Mouse (Mus musculus) layer of hippocampus, adult 2 months (tissue): Measurements from ENCODE around the gene Kdm6b. TPM values are rescaled to one million over a fixed set of nuclear protein-coding genes. Genes with fewer than 3 reads are reported as not detected.
A peak's percentile ranks its signal among the peaks of the same experiment; 100 is the strongest.

Experiments used
- DNase-seq, 2 experiments: peaks; one replicate each; pipeline ENCODE4 v3.0.0; 2022; ENCODE audit warnings: low spot score in 2 of 2
- H3K27ac ChIP-seq: fragments of 200-600 bp; 2 replicates; pipeline ENCODE4 v1.8.1; 2022
- H3K4me3 ChIP-seq: fragments of 200-600 bp; 2 replicates; pipeline ENCODE4 v1.8.1; 2022; ENCODE audit warnings: mild to moderate bottlenecking
- CTCF ChIP-seq: fragments of 200-600 bp; conservative IDR thresholded peaks from 2 replicates; pipeline ENCODE4 v1.8.1; 2022; ENCODE audit warnings: antibody characterized with exemption, mild to moderate bottlenecking, moderate library complexity
- total RNA-seq, 2 experiments: library from RNA; stranded (reverse); gene quantifications; 2 replicates each; pipeline ENCODE4 v1.2.3; 2021

Kdm6b gene
- total RNA-seq, 2 experiments from 2014 or later, result 34.3 to 40.9 TPM

DNA sequence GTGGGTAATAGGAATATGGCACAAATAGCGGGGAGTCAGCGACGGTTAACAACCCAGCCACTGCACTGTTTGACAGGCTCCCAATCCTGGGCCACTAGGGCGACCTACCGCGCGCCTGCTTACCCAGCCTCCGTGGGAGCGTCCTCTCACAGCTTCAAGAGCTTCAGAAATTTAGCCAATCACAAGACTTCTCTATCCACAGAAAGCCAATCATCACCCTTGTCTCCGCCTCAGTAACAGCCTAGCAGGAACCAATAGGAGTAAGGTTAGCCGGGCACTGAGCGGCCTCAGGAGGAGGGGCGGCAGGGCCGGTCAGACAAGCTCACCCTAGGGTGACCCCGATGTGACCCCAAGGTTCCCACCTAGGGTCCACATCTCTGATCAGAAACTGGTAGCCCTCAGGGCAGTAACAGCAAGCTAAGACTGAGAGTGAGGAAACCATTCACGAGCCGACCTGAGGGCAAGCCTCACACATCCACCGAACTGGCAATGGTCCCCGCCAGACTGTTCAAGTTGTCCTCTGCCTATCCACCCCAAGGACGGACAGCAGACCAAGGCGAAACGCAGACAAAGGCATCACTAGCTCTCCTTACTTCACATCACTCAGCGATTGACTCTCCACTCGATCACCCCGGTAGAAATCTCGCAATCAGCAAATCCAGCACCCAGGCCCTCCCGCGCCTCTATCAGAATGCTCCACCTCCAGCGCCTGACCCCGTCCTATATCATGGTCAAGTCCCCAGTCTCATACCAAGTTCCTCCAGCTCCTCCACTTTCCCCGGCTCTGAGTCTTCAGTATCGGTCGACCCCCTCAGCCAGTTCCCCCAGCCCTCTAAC lies 4.7 kb downstream of the Kdm6b start:
- peak; percentile 74 to 91 for DNase-seq
- peak; percentile 54 for TF ChIP-seq CTCF
- peak overlapping the region; percentile 87 for H3K4me3 ChIP-seq
- peak overlapping the region; percentile 99 for H3K27ac ChIP-seq

DNA sequence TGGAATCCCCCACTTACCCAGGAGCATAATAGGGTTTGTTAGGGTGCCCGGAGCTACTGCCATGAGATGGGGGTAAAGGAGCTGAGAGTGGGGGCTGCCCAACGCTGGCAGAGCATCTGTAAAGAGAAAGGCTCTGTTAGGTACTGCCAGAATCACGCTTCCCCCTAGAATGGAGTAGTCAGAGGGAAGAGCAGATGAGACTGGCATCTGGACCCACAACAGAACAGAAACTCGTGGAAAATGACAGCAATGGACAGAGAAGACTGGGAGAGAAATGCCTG lies 5.8 kb downstream of the Kdm6b start:
- Histone ChIP-seq H3K27ac (peak overlapping the region; percentile 99), H3K4me3 (peak overlapping the region; percentile 87)
- DNase-seq, result no peak
- no peak for TF ChIP-seq CTCF

DNA sequence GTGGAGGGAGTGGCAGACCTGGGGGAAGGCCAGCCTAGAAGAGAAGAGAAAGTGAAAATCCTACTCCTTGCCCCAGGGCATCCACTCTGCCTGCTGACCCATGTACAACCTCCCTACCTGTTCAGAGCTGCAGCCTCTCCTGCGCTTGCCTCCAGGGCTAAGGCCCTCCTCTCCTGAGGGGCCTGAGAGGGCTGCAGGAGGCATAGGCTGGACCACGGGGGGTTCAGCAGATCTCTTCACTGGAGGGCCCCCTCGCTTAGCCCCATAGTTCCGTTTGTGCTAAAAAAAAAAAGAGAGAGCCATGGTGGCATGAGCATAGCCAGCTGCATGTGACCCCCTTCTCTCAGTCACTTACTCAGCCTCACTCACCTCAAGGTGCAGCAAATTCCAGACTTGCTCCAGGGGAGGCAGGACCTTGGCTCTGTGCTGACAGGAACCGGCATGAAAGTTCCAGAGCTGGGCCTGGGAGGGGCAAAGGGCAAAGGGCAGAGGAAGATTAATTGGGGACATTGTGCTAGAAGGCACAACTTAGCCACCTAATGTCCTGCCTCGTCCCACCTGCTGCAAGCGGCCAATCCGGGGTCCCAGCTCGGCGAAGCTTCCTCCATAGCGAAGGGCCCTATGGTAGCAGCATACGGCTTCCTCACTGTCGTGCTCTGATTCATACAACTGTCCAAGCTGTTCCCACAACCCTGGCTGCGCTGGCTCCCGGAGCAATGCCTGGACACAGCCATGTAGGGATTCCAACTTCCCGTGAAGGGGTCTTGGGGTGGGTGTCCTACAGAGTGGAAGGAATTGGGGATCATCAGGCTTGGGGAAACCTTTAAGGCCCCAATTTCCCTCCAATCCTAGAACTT lies 6.4 kb downstream of the Kdm6b start:
- H3K4me3 ChIP-seq, result peak overlapping the region; percentile 8; the same call in 1 of the 2 replicates
- no peak for DNase-seq

DNA sequence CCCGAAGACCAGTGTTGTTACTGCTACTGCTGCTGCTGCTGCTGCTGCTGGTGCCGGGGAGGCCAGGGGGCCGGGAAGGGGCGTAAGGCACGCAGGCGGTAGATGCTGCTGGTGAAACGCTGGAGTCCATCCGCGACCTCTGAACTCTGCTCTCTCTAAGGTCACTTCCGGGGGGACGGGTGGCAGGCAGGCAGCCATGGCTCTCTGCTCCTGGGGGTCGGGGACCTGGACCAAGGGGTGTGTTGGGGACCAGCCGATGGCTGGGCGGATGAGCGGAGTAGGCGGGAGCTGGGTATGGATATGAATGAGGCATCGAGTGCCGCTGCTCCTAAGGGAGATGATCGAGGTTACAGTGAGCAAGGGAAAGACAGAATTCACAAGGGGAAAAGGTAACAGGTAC lies 7.2 kb downstream of the Kdm6b start:
- no peak for DNase-seq
- no peak for TF ChIP-seq CTCF
- H3K27ac ChIP-seq, result no peak overlapping the region
- H3K4me3 ChIP-seq, result no peak overlapping the region

More for the DNA sequence above, 6.4 kb downstream of the Kdm6b start:
- H3K27ac ChIP-seq, result peak overlapping the region; percentile 99; the same call in 1 of the 2 replicates
- no peak for TF ChIP-seq CTCF

DNA sequence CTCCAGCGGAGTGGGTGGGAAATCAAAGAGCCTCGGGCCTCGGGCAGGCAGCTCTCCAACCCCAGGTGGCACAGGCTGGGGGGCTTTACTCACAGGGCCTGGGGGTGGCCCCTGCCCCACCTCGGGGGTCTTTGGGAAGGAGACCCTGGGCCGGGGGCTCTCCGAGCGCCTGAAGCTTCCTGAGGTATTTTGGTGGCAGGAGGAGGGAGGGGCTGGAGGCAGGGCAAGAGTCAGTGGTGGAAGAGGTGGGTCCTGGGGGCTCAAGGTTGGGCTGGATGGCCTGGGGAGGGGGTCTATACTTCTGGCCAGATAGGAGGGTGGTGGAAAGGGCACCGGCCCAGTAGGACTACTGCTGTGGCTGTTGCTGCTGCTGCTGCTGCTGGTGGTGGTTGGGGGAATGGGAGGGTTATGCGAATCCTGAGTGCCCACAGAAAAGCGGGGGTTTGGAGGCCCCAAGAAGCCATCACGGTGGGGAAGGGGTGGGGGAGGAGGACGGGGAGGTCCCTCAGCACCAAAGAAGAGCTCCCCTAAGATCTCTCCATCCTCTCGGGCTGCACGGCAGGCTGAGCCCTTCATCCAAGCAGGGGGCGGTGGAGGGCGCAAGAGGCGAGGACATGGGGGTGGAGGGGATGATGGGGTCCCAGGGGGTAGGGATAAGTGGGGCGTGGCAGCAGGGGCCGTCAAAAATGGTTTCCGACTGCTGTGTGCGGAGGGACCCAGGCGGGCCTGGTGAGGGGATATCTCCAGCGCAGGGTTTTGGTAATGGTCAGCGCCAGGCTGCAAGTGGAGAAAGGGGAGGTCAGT lies 7.9 kb downstream of the Kdm6b start:
- DNase-seq, result no peak
- Histone ChIP-seq H3K4me3 (no peak overlapping the region), H3K27ac (no peak overlapping the region)
- TF ChIP-seq CTCF, result no peak

DNA sequence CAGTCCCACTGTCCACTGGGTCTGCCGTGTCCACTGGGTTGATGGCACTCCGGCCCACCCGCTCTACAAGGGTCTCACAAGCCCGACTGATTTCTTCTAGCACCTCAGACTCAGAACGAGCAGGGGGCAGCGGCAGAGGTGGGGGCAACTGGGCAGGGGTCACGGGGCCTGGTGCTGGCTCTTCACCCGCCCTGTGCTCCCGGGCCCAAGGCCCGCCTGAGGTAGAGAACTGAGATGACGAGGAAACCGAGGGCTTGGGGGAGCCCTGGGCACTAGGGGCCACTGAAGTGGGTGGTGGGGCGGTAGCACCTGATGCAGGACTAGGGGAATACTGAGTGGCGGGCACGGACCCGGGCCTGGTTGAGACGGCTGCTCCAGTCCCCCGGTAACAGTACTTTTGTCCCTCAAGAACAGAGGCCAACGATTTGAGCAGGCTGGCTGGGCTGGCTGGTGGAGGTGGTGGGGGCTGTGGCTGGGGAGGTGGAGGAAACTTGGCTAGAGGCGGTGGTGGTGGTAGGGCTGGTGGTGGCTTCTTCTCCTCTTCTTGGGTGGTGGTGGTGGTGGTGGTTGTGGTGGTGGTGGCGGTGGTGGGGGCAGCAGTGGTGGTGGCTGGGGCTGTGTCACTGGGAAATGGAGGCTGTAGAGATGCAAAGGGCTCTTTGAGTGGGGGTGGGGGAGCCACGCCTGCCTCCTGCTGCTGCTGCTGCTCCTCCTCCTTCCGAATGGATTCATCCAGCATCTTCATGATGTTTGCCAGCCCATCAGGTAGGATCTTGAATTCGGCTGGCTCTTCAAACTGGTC lies 8.7 kb downstream of the Kdm6b start:
- H3K27ac ChIP-seq, result no peak overlapping the region
- H3K4me3 ChIP-seq, result no peak overlapping the region
- no peak for TF ChIP-seq CTCF
- DNase-seq, result no peak

DNA sequence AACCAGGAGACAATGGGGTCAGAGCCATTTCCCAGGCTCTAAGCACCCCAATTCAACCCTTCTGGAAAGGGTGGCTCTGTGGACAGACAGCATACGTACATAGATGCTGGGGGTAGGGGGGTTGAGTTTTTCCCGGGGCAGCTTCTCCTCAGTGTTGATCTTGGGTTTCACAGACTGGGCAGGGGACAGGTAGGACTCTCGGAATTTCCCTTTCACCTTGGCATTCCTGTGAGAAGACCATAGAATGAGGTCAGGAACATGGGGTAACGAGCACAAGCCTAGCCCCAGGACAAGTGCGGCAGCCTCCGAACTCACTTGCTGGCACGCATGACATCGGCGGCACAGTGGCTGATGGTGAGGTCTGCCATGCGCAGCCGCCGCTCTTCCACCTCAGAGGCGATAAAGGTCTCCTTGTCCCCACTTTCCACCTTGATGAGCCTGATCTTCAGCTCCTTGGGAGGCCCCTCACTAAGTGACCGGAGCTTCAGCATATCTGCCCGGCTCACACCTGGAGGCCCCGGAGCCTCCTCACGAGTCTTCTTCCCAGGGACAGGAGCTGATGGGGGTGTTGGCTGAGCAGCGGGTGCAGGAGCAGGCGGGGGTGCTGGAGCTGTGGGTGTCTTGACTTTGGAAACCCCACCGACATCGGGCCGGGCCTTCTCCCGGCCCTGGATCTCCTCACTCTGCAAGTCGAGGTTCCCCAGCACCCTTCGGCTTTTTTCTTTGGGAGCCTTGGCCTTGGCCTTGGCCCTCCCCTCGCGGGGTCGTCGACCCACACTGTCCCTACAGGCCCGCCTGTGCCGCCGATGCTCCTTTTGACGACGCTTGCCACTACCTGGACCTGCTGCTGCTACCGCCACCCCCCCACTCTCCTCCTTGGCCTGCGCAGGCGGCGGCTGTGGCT lies 9.5 kb downstream of the Kdm6b start:
- no peak for TF ChIP-seq CTCF
- DNase-seq, result no peak
- H3K4me3 ChIP-seq, result no peak overlapping the region
- H3K27ac ChIP-seq, result no peak overlapping the region

DNA sequence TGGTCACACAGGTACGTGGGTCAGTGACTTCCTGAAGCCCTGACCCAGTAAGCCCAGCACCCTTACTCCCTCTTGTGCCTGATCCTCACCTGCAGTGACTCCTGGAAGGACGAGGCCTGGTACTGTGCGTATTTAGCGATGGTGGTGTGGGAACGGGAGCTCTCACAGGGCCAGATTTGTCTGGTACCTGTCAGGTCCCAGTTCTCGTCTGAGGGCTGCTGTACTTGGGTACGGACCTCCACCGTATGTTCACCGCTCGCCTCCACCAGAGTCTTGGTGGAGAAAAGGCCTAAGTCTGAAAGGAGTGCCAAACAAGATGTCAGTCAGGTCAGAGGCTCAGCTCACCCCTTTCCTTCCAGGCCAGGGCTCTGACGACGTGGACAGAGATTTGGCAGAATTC lies 11.5 kb downstream of the Kdm6b start:
- no peak overlapping the region for H3K27ac ChIP-seq
- DNase-seq, result no peak
- TF ChIP-seq CTCF, result no peak
- H3K4me3 ChIP-seq, result no peak overlapping the region

DNA sequence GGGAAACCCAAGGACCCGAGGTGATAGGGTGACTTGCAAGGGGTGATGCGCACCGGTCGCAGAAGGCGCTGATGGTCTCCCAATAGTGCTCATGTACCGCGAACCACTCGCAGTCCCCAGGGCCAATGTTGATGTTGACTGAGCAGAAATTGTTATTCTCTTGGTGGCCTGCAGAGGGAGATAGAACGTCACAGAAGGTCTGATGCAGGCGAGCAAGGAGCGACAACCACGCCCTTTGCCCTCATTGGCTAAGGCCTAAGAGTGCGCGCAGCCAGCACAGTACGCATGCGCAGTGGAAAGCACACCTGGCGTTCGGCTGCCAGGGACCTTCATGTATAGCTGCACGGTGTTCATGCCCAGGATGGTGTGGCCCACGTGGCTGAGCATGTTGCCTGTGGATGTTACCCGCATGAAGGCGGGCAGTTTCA lies 12.3 kb downstream of the Kdm6b start:
- Histone ChIP-seq H3K4me3 (no peak overlapping the region), H3K27ac (peak overlapping the region; percentile 58)
- peak; percentile 89 to 93 for DNase-seq

DNA sequence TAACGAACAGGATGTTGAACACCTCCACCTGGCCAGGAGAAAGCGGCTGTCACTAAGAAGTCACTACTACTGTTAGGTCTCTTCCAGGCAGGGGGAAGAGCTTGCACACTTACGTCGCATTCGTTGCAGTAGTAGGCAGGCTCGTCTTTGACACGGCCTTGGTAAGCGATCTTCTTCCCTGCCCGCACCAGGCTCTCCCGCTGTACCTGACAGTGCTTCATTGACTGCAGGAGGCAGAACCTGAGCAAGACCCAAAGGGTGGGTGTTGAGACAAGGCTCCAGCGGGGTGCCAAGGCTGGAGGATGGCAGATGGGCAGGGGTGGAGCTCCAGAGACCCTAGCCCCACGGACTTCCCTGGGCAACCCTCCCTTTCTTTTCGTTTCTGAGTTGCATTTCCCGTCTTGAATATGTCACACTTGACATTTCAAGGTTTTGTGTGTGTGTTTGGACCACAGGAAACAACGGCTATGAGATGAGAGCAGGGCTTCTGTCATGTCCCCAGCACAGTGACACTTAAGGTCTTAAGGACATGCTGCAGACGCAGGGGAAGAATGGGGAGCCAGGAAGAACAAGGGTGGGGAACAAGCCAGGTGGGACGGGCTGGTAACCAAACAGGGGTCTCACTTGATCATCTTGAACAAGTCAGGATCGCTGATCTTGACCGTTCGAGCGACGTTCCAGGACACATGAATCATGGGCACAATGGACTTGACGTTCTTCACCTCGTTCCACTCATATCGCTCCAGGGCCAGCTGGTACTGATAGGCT lies 13.2 kb downstream of the Kdm6b start:
- no peak for TF ChIP-seq CTCF
- Histone ChIP-seq H3K4me3 (no peak overlapping the region), H3K27ac (no peak overlapping the region)
- DNase-seq, result no peak

More for the DNA sequence above, 12.3 kb downstream of the Kdm6b start:
- TF ChIP-seq CTCF, result peak; percentile 95
